Mouse (Mus musculus) brain, adult 2 months (tissue): Measurements from ENCODE around the gene Ntrk2.

Experiments used
- DNase-seq: peaks from one replicate; pipeline ENCODE4 v3.0.0; 2011; ENCODE audit warnings: low read depth, low spot score

Gene Ntrk2

GRCm38 (mm10) chr13:58964701-58965359 lies 158.5 kb downstream of the Ntrk2 start:
- DNase-seq: peak; percentile 47

DNA sequence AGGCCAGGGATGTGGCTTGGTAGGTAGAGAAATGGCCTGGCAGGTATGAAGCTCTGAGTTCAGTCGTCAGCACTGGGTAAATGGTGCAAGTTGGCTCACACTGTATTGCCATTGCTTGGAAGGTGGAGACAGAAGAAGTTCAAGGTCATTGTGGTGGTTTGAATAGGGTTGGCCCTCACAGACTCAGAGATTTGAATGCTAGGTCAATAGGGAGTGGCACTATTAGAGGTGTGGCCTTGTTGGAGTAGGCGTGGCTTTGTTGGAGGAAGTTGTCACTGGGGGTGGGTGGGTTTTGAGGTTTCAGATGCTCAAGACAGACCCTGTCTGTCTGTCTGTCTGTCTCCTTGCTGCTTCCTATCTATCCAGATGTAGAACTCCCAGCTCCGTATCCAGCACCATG lies 159.5 kb downstream of the Ntrk2 start:
- no peak for DNase-seq

DNA sequence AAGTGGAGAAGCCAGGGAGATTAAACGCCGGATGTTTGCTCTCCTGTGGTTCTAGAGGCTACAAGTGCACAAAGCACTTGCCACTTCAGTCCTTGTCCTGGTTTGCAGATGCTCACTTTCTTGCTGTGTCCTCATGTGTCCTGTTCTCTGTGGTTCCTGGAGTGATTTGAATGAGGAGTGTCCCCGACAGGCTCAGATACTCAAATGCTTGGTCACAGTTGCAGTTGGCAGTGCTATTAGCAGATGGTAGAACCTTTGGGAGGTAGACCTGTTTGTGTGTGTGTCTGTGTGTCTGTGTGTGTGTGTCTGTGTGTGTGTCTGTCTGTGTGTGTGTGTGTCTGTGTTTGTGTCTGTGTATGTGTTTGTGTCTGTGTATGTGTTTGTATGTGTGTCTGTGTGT lies 160.1 kb downstream of the Ntrk2 start:
- peak; percentile 58 for DNase-seq

DNA sequence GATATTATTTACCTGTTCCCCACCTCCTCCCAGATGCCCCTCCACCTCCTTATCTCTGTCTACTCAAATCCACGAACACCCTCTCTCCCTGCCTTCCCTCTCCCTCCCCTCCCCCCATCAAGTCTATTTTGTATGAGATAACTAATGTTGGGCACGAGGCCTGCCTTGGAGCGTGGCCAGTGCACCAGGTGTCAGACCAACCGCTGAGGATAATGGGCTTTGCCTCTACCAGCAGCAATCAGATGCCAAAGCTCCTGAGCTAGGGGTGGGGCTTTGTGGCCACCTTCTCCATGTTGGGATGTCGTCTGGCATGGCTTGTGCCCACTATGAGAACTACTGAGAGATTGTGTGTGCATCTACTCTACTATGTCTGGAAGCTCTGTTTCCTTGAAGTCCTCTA lies 161.8 kb downstream of the Ntrk2 start:
- peak; percentile 88 for DNase-seq

GRCm38 (mm10) chr13:58971449-58971903 lies 165.1 kb downstream of the Ntrk2 start:
- no peak for DNase-seq

DNA sequence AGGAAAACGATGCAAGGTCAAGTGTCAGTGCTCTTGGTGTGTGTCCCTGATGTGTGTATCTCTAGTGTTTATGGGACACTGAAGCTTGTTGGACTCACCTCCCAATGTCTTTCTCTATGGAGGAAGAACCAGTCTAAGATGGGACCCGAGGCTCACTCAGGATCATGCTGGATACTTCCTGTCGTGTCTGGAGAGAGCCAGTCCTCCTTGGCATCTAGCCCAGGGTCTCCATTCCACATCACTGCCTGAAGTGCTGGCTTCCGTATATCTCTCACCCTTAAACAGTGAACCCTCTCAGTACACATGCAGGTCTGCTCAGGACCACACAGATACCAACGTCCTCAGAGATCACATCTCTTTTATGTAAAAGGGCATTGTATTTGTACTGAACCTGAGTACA lies 166.1 kb downstream of the Ntrk2 start:
- no peak for DNase-seq

DNA sequence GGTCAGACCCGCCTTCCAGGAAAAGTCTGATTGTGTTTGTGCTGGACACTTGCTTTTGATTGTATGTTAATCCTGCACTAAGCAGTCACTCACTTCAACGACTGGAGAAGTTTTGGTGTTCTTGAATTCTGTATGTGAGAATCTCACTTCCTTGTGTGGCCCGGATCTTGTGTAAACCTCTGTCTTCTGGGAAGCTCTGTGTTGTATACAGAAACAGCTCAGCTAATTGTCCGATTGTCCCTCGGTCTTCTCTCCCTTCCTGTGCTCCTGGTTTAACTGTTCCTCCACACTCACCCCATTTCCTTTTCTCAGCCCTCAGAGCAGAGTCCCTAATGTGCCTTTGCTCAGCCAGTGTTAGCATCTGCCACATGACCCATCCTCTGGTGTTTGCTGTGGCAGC lies 190.1 kb downstream of the Ntrk2 start:
- DNase-seq: no peak

GRCm38 (mm10) chr13:58997763-58998162 lies 191.4 kb downstream of the Ntrk2 start:
- peak; percentile 38 for DNase-seq

DNA sequence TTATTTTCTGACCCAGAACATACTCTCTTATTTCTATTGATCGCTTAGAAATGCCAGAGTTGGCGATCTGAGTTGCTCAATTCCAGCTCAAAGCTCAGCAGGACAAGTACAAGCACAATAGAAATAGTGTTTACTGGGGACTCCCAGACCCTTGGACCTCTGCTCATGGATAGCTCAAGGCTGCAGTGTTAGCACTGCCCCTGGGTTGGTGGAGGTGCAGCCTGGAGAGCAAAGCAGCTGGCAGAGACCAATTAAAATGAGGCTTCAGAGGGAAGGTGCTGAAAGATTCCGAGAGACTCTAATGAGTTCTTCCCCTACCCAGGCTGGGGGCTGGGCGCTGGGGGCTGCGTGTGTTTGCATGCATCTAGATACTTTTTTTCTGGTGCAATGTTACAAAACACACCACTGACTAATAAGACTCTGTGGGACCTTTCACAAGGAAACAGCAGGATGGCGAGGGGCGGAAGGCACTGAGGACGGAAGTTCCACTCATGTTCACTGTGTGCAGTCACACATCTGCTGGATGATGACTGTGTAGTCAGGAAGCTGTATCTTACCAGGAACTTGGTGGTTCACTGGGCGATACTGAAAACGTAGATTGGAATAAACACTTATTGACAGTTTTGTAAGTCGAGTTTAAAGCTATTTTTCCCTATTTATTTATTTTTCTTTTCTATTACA lies 193.1 kb downstream of the Ntrk2 start:
- no peak for DNase-seq

DNA sequence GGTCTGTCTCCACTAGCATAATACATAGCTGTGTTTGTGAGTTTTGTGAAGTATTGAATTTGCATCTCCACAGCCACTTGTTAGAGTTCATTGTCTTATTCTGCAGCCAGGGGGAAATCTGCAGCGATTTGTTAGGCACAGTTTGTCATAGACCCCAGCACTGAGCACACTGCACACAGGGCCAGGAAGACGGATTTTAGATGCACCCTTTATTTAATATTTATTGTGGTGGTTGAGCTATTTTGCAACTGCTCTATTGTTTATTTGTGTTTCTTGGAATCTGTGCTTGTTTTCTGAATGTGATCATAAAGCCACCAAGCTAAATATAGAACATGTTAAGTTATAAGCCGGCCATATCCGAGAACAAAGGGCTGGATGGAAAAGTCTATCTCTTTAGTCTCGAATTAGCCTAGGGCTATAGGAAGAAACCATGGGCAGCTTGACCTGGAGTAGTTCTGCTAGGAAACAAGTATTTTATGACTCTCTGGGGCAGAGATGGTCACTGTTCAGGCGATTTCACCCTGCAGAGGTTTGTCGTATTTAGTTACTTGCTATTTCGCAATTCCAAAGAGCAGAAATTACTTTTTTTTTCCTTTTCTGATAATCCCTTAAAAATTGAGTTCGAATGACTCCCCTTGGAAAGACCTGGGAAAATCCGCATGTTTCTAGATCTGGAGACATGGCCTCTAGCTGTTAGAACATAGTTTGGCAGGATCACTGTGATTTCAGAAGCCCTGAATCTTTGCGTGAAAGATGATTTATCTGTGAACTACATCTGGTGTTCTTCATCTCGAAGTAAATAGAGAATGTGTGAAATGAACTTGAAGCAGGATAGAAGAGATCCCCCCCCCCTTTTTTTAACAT lies 196.8 kb downstream of the Ntrk2 start:
- DNase-seq: no peak

- DNase-seq: no peak
These were observed 197.4 kb downstream of the Ntrk2 start for GRCm38 (mm10) chr13:59003807-59004173.

- DNase-seq: peak; percentile 73
These were observed 198.2 kb downstream of the Ntrk2 start for GRCm38 (mm10) chr13:59004579-59004978.

- no peak for DNase-seq
These were observed 203.5 kb downstream of the Ntrk2 start for GRCm38 (mm10) chr13:59009855-59010254.

DNA sequence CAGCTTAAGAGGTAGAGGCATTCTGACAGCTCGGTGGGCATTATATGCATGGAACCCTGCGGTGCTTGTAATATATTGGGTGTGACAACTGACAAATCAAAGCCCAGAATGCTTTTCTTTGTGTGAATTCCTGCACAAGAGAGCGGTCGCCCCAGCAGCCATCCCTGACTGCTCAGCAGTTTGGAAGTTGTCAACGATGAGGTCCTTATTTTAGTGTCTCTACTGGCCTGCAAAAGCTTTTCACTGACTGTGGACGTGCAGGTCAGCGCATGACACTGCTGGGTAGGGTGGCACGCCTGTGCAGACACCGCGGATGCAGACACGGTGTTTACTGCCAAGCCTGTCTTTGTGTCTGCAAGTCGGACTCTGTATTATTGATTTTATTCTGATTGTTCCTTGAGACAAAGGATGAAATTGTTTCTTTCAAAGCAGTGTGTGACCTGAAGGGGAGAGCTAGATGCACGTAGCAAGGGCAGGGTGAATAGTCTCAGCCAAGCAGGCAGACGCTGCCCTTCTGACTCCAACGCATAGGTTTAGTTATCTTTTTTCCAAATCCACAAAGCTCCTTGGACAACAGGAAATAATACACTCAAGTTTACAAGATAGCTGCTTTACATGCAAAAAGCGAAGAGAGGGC lies 204.6 kb downstream of the Ntrk2 start:
- DNase-seq: peak; percentile 41

DNA sequence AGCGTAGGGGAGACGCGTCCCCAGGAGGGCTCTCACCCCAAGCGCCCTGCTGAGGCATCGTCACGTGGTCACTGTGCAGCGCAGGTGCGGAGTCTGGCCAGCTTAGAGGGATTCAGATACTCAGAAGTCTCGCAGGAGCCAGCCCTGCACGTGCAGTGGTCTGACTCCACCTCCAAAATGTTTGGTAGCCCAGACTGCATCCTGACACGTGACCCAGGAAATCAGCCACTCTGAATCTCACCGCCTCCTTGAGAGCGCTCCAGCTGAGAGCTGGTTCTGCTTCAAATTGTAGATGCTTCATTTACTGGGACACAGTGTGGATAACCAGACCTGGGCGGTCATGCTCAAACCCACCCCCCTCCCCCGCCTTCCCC lies 205.1 kb downstream of the Ntrk2 start:
- peak; percentile 94 for DNase-seq

DNA sequence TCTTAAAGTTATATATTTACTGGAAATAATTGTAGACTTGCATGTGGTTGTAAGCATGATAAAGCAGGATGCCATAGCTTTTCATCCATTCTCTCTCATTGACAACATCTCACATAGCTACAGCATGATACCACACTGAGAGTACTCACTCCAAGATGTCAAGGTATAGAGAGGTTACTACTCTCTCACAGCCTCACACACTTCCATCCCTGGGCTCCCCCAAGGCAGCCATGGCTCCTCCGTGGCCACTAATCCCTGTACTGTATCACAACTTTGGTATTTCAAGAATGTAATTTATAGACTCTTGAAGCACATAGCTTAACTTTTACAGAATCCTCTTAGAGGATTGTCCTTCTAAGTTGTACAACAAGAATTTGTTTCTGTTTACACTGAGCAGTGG lies 209.0 kb downstream of the Ntrk2 start:
- no peak for DNase-seq

DNA sequence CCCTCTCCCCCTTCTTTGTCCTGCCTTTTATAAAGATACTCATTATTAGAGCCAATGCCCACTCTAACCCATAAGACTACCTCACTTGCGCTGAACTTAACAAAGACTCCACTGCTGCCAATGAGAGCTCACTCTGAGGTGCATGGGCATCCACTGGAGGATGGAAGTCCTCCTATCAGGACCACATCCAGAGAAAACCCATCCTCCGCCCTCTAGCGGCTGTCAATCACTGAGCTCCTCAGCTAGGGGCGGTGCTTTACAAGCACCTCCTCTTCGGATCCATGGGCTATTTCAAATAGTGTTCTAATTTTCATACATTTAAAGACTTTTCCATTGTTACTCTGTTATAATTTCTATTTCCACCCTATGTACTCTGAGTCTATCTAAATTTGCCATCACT lies 210.8 kb downstream of the Ntrk2 start:
- no peak for DNase-seq

- peak; percentile 48 for DNase-seq
These were observed 216.1 kb downstream of the Ntrk2 start for GRCm38 (mm10) chr13:59022251-59023042.

- DNase-seq: no peak
These were observed 219.3 kb downstream of the Ntrk2 start for GRCm38 (mm10) chr13:59025653-59026052.

GRCm38 (mm10) chr13:59027436-59027835 lies 221.1 kb downstream of the Ntrk2 start:
- peak; percentile 58 for DNase-seq

DNA sequence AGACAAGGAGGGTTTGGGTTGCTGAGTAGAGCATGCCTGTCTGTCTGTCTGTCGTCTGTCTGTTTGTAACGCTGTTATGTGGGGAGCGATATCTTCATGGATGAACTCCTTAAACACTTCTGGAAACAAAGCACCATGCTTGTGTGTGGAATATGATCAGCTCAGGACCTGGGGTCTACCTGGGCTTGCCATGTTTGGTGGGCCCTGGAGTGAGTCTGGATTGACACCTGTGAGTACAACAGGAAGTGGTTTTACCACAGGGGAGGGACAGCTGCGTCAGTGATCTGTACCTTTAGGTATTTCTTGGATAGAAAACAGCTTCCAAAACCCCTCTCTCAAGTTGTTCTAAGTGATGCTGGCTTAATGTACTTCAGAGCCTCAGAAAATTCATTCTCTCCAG lies 222.2 kb downstream of the Ntrk2 start:
- no peak for DNase-seq
